Mouse (Mus musculus) intestine, postnatal 0 days (tissue): Measurements from ENCODE around the gene Cnnm3. TPM values are rescaled to one million over a fixed set of nuclear protein-coding genes. Genes with fewer than 3 reads are reported as not detected.
A peak's percentile ranks its signal among the peaks of the same experiment; 100 is the strongest.

ENCODE experiments used
- ATAC-seq: fragments of 200-750 bp; cut with Nextera tagmentation; 2 replicates; pipeline ENCODE4 v1.8.0; 2017; ENCODE audit warnings: mild to moderate bottlenecking, moderate TSS enrichment, moderate library complexity
- H3K27ac ChIP-seq: fragments of 300-500 bp; sonication (generic); 2 replicates; pipeline ENCODE4 v1.5.1; 2014; ENCODE audit warnings: mild to moderate bottlenecking, low read depth, low read length, moderate library complexity
- H3K27me3 ChIP-seq: fragments of 300-500 bp; sonication (generic); replicated peaks from 2 replicates; pipeline ENCODE4 v1.6.1; 2014; ENCODE audit warnings: low read length, mixed read lengths; ENCODE audit not compliant: control insufficient read depth, insufficient read depth
- H3K36me3 ChIP-seq: fragments of 300-500 bp; sonication (generic); 2 replicates; pipeline ENCODE4 v1.6.1; 2014; ENCODE audit warnings: mild to moderate bottlenecking, moderate library complexity; ENCODE audit not compliant: control insufficient read depth, insufficient read depth
- H3K4me1 ChIP-seq: fragments of 300-500 bp; sonication (generic); replicated peaks from 2 replicates; pipeline ENCODE4 v1.6.1; 2014; ENCODE audit warnings: antibody characterized with exemption, low read length, mixed read lengths; ENCODE audit not compliant: control insufficient read depth, insufficient read depth
- H3K4me2 ChIP-seq: fragments of 300-500 bp; sonication (generic); replicated peaks from 2 replicates; pipeline ENCODE4 v1.6.1; 2014; ENCODE audit warnings: low read depth, mild to moderate bottlenecking, moderate library complexity
- H3K4me3 ChIP-seq: fragments of 300-500 bp; sonication (generic); 2 replicates; pipeline ENCODE4 v1.5.1; 2014; ENCODE audit warnings: low read depth, low read length
- H3K9ac ChIP-seq: fragments of 300-500 bp; sonication (generic); 2 replicates; pipeline ENCODE4 v1.6.1; 2014; ENCODE audit warnings: mild to moderate bottlenecking, low read depth, low read length
- H3K9me3 ChIP-seq: fragments of 300-500 bp; sonication (generic); 2 replicates; pipeline ENCODE4 v1.6.1; 2016; ENCODE audit warnings: mixed run types; ENCODE audit not compliant: control insufficient read depth
- CTCF ChIP-seq: sonication (generic); IDR thresholded peaks from 2 replicates; pipeline ENCODE4 v1.5.1; 2016; ENCODE audit warnings: low read depth, mild to moderate bottlenecking, control low read depth, antibody characterized with exemption, moderate library complexity
- WGBS: fragments of 180-500 bp; shearing (Covaris S2); extraction: QIAGEN DNeasy Blood & Tissue Kit; methylation state at CpG from one replicate; pipeline ENCODE4 v1.1.7; 2014; 5-methylcytosine and 5-hydroxymethylcytosine counted together
- polyA plus RNA-seq: library from polyadenylated mRNA; unstranded; fragments of >200 nt; fragmentation: Nextera tagmentation; extraction: Ambion mirVana; gene quantifications from 2 replicates; pipeline ENCODE4 v1.2.1, GENCODE M21; 2015

Cnnm3 gene
- polyA plus RNA-seq, 1 experiment from 2014 or later: 2.5 TPM

- Histone ChIP-seq H3K27ac (no peak overlapping the region), H3K36me3 (peaks cover 52% of the 10 kb centered on the region), H3K4me3 (peak overlapping the region; percentile 64), H3K9me3 (no peaks in the 10 kb centered on the region), H3K4me1 (no peaks in the 10 kb centered on the region), H3K9ac (peak overlapping the region; percentile 64), H3K4me2 (peak overlapping the region; percentile 75), H3K27me3 (no peaks in the 10 kb centered on the region)
- WGBS: 66% methylated on average over 19 of the region's 19 CpGs
- peak; percentile 40 for TF ChIP-seq CTCF
- no peak for ATAC-seq
These were observed 34.4 kb downstream of the Cnnm3 start for GRCm38 (mm10) chr1:36545845-36546600.

- Histone ChIP-seq H3K4me1 (no peaks in the 10 kb centered on the region), H3K27me3 (no peaks in the 10 kb centered on the region), H3K4me2 (peak within 1 kb of the TSS; percentile 75), H3K36me3 (peaks cover 51% of the 10 kb centered on the region), H3K9me3 (no peaks in the 10 kb centered on the region), H3K9ac (peak within 1 kb of the TSS; percentile 64), H3K4me3 (peak within 1 kb of the TSS; percentile 64), H3K27ac (peak within 1 kb of the TSS; percentile 52; the same call in 1 of the 2 replicates)
- peak; percentile 99 for ATAC-seq
- TF ChIP-seq CTCF: peak; percentile 100
- WGBS: under 1% methylated on average over 43 of the region's 43 CpGs
These were observed 35.3 kb downstream of the Cnnm3 start, which contains the start of gene Ankrd39 for GRCm38 (mm10) chr1:36546888-36547471. Gene Ankrd39, minus strand, starts transcription at chr1:36547445.

- no peaks in the 10 kb centered on the region for H3K27me3 ChIP-seq
- no peak for ATAC-seq
- no peak overlapping the region for H3K4me3 ChIP-seq
- H3K4me2 ChIP-seq: no peak overlapping the region
- H3K9ac ChIP-seq: no peak overlapping the region
- no peaks in the 10 kb centered on the region for H3K4me1 ChIP-seq
- no peaks in the 10 kb centered on the region for H3K9me3 ChIP-seq
- 43% methylated on average over 9 of the region's 9 CpGs for WGBS
- TF ChIP-seq CTCF: no peak
- peaks cover 55% of the 10 kb centered on the region for H3K36me3 ChIP-seq
- no peak overlapping the region; the same call in 1 of the 2 replicates for H3K27ac ChIP-seq
These were observed 36.4 kb downstream of the Cnnm3 start for GRCm38 (mm10) chr1:36547981-36548598.

- Histone ChIP-seq H3K36me3 (peaks cover 57% of the 10 kb centered on the region), H3K27ac (no peak overlapping the region; the same call in 1 of the 2 replicates), H3K4me2 (no peak overlapping the region), H3K4me3 (no peak overlapping the region), H3K9me3 (no peaks in the 10 kb centered on the region), H3K9ac (no peak overlapping the region), H3K27me3 (no peaks in the 10 kb centered on the region), H3K4me1 (no peaks in the 10 kb centered on the region)
- 52% methylated on average over 8 of the region's 8 CpGs for WGBS
- no peak for ATAC-seq
- TF ChIP-seq CTCF: no peak
These were observed 37.1 kb downstream of the Cnnm3 start for GRCm38 (mm10) chr1:36548771-36549170.

GRCm38 (mm10) chr1:36549491-36549890, 37.8 kb downstream of the Cnnm3 start:
- H3K36me3 ChIP-seq: peaks cover 58% of the 10 kb centered on the region
- ATAC-seq: no peak
- H3K27me3 ChIP-seq: no peaks in the 10 kb centered on the region
- H3K4me3 ChIP-seq: no peak overlapping the region
- H3K9ac ChIP-seq: no peak overlapping the region
- H3K27ac ChIP-seq: peak overlapping the region; percentile 46
- H3K4me2 ChIP-seq: no peak overlapping the region
- no peaks in the 10 kb centered on the region for H3K4me1 ChIP-seq
- WGBS: 75% methylated on average over 18 of the region's 18 CpGs
- H3K9me3 ChIP-seq: no peaks in the 10 kb centered on the region
- TF ChIP-seq CTCF: no peak
